Mouse (Mus musculus) layer of hippocampus, adult 18-20 months (tissue): ENCODE results near the gene Rad51. TPM values are rescaled to one million over a fixed set of nuclear protein-coding genes. Genes with fewer than 3 reads are reported as not detected.

Experiments
- DNase-seq, 2 experiments: peaks; one replicate each; pipeline ENCODE4 v3.0.0; 2022; ENCODE audit warnings: low spot score in 2 of 2
- long read RNA-seq: library from polyadenylated mRNA; stranded (forward); transcript quantifications from one replicate; pipeline ENCODE4 v2.0.0, GENCODE M21; 2021
- total RNA-seq, 2 experiments: library from RNA; stranded (reverse); gene quantifications; 2 replicates each; pipeline ENCODE4 v1.2.3; 2021

Rad51 gene
- 1 to 10 TPM in 1 of 2 experiments, under 1 TPM in 1; 0.46 to 1.2 TPM for total RNA-seq
- long read RNA-seq, partial matches to known transcripts: 0 of 2 reads
- long read RNA-seq, other reads (novel, unspliced or antisense): 0 of 2 reads

GRCm38 (mm10) chr2:119112438-119113112 is at the start of gene Rad51:
TSS of gene Rad51 (plus strand) at chr2:119112793.
- DNase-seq: peak; percentile 81 to 90

GRCm38 (mm10) chr2:119072397-119072796 is 40.2 kb upstream of the Rad51 start:
- no peak for DNase-seq

GRCm38 (mm10) chr2:119086156-119086555 is 26.4 kb upstream of the Rad51 start:
- DNase-seq: no peak

- DNase-seq: no peak
Measured at GRCm38 (mm10) chr2:119101552-119101951, 11.0 kb upstream of the Rad51 start.

GRCm38 (mm10) chr2:119106583-119106982 is 6.0 kb upstream of the Rad51 start:
- no peak for DNase-seq

GRCm38 (mm10) chr2:119108554-119108953 is 4.0 kb upstream of the Rad51 start:
- no peak for DNase-seq

GRCm38 (mm10) chr2:119111060-119111459 is 1.5 kb upstream of the Rad51 start:
- DNase-seq: no peak

GRCm38 (mm10) chr2:119113121-119113925 is 730 bp downstream of the Rad51 start:
- DNase-seq: no peak

- DNase-seq: no peak
Measured at GRCm38 (mm10) chr2:119136346-119136898, 23.8 kb downstream of the Rad51 start.

GRCm38 (mm10) chr2:119145199-119145598 is 32.6 kb downstream of the Rad51 start:
- DNase-seq: no peak

- DNase-seq: no peak
Measured at GRCm38 (mm10) chr2:119146435-119146834, 33.8 kb downstream of the Rad51 start.

- no peak for DNase-seq
Measured at GRCm38 (mm10) chr2:119147160-119147678, 34.6 kb downstream of the Rad51 start.

- DNase-seq: no peak
Measured at GRCm38 (mm10) chr2:119147775-119148174, 35.2 kb downstream of the Rad51 start.

- DNase-seq: no peak
Measured at GRCm38 (mm10) chr2:119152255-119152654, 39.7 kb downstream of the Rad51 start.

GRCm38 (mm10) chr2:119154683-119155082 is 42.1 kb downstream of the Rad51 start:
- no peak for DNase-seq

- no peak for DNase-seq
Measured at GRCm38 (mm10) chr2:119155388-119155787, 42.8 kb downstream of the Rad51 start.

- no peak for DNase-seq
Measured at GRCm38 (mm10) chr2:119156081-119156680, 43.6 kb downstream of the Rad51 start.

- peak; percentile 93 to 99 for DNase-seq
Measured at GRCm38 (mm10) chr2:119156681-119157572, 44.3 kb downstream of the Rad51 start, which contains the start of gene Rmdn3. TSS of gene Rmdn3 (minus strand) at chr2:119157034.

- no peak for DNase-seq
Measured at GRCm38 (mm10) chr2:119157836-119158235, 45.2 kb downstream of the Rad51 start.

- DNase-seq: no peak
Measured at GRCm38 (mm10) chr2:119161247-119161646, 48.7 kb downstream of the Rad51 start.
